Mouse (Mus musculus) hindbrain, embryonic 16.5 days (tissue): ENCODE data around the gene Gpr173. TPM values are rescaled to one million over a fixed set of nuclear protein-coding genes. Genes with fewer than 3 reads are reported as not detected.

Experiments used
- ATAC-seq: fragments of 200-750 bp; cut with Nextera tagmentation; 2 replicates; pipeline ENCODE4 v1.8.0; 2017; ENCODE audit warnings: moderate TSS enrichment, moderate library complexity
- H3K27ac ChIP-seq: fragments of 300-500 bp; sonication (generic); 2 replicates; pipeline ENCODE4 v1.5.1; 2014; ENCODE audit warnings: low read depth, mild to moderate bottlenecking, control low read depth, low read length, moderate library complexity
- H3K27me3 ChIP-seq: fragments of 300-500 bp; sonication (generic); replicated peaks from 2 replicates; pipeline ENCODE4 v1.6.1; 2014; ENCODE audit warnings: low read length; ENCODE audit not compliant: control insufficient read depth, insufficient read depth
- H3K36me3 ChIP-seq: fragments of 300-500 bp; sonication (generic); 2 replicates; pipeline ENCODE4 v1.6.1; 2014; ENCODE audit warnings: mild to moderate bottlenecking, low read length, moderate library complexity, mixed read lengths; ENCODE audit not compliant: control insufficient read depth, insufficient read depth
- H3K4me1 ChIP-seq: fragments of 300-500 bp; sonication (generic); 2 replicates; pipeline ENCODE4 v1.6.1; 2014; ENCODE audit warnings: low read depth, low read length; ENCODE audit not compliant: control insufficient read depth, insufficient read depth
- H3K4me2 ChIP-seq: fragments of 300-500 bp; sonication (generic); 2 replicates; pipeline ENCODE4 v1.6.1; 2014; ENCODE audit warnings: mild to moderate bottlenecking, low read length, control low read depth, moderate library complexity
- H3K4me3 ChIP-seq: fragments of 300-500 bp; sonication (generic); 2 replicates; pipeline ENCODE4 v1.5.1; 2014; ENCODE audit warnings: mild to moderate bottlenecking, low read length, control low read depth, moderate library complexity
- H3K9ac ChIP-seq: fragments of 300-500 bp; sonication (generic); 2 replicates; pipeline ENCODE4 v1.6.1; 2014; ENCODE audit warnings: low read depth, mild to moderate bottlenecking, control low read depth, low read length, moderate library complexity
- H3K9me3 ChIP-seq: fragments of 300-500 bp; sonication (generic); 2 replicates; pipeline ENCODE4 v1.6.1; 2014; ENCODE audit warnings: mild to moderate bottlenecking, low read length, moderate library complexity; ENCODE audit not compliant: control insufficient read depth
- WGBS: fragments of 180-500 bp; shearing (Covaris S2); extraction: QIAGEN DNeasy Blood & Tissue Kit; methylation state at CpG from one replicate; pipeline ENCODE4 v1.1.7; 2014; 5-methylcytosine and 5-hydroxymethylcytosine counted together
- polyA plus RNA-seq: library from polyadenylated mRNA; unstranded; fragments of >200 nt; fragmentation: Nextera tagmentation; extraction: Ambion mirVana; gene quantifications from 2 replicates; pipeline ENCODE4 v1.2.1, GENCODE M21; 2015

The Gpr173 gene
- 8.5 and 10.7 TPM in 2 replicates for polyA plus RNA-seq

DNA sequence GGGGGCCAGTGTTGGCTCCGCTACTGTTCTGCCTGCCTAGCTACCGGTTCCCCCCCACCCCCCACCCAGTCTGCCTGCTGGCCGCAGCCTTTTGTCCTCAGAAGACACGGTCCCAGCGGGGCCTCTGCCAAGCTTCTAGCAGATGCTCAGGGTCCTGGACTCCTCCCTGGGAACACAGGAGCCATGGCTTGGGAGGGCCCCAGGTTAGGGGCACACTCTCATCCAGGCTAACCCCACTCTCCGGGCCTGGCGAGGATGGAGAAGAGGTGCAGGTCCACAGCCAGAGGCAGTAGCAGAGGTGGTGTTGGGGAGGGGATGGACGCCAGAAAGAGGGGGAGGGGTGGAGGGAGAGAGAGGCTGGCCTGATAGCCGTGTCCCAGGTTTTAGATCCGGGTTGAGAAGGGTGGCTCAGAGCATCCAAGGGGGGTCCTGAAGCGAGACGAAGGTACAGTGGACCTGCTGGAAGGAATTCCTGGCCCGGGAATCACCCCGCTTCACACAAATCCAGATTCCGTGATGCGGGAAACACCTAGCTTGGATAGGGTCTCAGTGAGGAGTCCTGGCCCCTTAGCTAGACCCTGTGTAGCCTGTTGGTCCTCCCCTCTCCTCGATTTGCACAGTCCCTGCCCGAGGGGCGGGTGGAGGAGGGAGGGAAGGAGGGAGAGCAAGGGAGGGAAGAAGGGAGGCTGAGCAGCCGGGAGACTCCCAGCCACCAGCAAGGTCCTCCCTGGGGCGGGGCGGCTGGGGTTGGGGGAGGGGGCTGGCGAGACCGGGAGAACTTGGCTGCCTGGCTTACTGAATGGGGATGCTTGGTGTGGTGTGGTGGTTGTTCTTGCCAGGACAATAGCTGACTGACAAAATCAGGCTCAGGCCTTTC, at the start of gene Gpr173:
TSS of gene Gpr173 (minus strand) at position 308 of the 877 bp plus-strand sequence.
- ATAC-seq = peak; percentile 97
- Histone ChIP-seq H3K27me3 (peaks cover 4% of the 10 kb centered on the region; the same call in 1 of the 2 replicates), H3K9ac (peak within 1 kb of the TSS; percentile 71), H3K4me3 (peak within 1 kb of the TSS; percentile 53), H3K4me2 (peak within 1 kb of the TSS; percentile 48), H3K9me3 (no peaks in the 10 kb centered on the region), H3K27ac (peak within 1 kb of the TSS; percentile 86), H3K4me1 (peaks cover 5% of the 10 kb centered on the region; the same call in 1 of the 2 replicates), H3K36me3 (no peaks in the 10 kb centered on the region)
- 10% methylated on average over 21 of the region's 24 CpGs for WGBS

DNA sequence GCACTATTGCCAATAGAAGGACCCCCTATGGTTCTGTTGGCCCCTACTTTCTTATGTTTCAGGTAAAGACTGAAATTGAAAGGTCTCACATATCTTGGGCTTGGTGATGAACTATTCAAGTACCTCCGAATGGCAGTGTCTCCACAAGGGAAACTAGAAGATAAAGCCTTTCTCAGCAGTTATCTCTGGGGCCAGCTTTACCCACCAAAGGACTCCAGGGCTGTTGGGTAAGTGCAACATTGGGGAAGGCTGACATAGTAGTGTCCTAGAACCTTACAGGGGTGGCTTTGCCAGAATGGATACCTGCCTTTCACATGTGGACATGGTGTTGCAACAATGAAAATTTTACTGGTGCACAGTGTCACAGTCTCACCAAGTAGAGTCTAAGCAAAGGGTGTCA, 34.7 kb upstream of the Gpr173 start:
- Histone ChIP-seq H3K9ac (no peak overlapping the region), H3K36me3 (no peaks in the 10 kb centered on the region), H3K4me3 (no peak overlapping the region), H3K27me3 (peaks cover 11% of the 10 kb centered on the region), H3K9me3 (no peaks in the 10 kb centered on the region), H3K4me1 (no peaks in the 10 kb centered on the region), H3K4me2 (no peak overlapping the region), H3K27ac (no peak overlapping the region)
- 95% methylated on average over 1 of the region's 1 CpGs for WGBS
- no peak for ATAC-seq

DNA sequence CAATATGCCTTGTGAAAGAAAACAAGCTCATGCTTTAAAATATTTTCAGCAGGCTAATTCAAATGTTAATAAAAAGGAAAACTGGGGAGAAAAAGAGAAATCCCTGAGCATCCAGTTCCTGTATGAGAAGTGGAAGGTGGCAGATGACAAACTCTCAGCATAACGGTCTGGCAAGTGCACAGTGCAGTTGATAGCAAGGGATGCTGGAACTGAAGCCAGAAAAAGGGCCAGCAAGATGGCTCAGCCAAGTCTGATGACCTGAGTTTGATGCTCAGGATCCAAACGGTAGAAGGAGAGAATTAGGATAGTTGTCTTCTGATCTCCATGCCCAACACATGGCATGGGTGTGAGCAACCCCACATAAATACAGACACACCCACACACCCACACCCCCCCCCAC, 31.6 kb upstream of the Gpr173 start:
- H3K36me3 ChIP-seq = no peaks in the 10 kb centered on the region
- no peak overlapping the region for H3K4me2 ChIP-seq
- no peaks in the 10 kb centered on the region for H3K4me1 ChIP-seq
- no peaks in the 10 kb centered on the region for H3K9me3 ChIP-seq
- H3K4me3 ChIP-seq = no peak overlapping the region
- WGBS = 78% methylated on average over 2 of the region's 2 CpGs
- H3K27ac ChIP-seq = no peak overlapping the region
- no peak for ATAC-seq
- peaks cover 13% of the 10 kb centered on the region for H3K27me3 ChIP-seq
- H3K9ac ChIP-seq = no peak overlapping the region

DNA sequence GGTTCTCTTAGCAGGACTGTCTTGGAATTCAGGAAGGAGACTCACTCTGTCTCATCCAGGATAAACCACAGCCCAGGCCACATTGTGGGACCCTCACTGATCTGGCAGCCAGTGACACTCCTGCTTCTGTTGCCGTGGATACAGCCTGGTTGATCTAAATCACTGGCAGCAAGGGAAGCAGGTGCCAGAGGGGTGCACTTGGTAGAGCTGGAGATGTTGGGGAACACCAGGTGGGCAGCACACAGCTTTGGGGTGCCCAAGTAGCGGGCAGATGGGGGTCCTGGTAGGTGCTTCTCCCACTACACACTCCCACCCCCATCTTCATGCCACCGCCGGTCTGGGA, 479 bp downstream of the Gpr173 start:
- Histone ChIP-seq H3K27ac (peak overlapping the region; percentile 86), H3K4me2 (peak overlapping the region; percentile 48), H3K27me3 (peaks cover 4% of the 10 kb centered on the region; the same call in 1 of the 2 replicates), H3K4me3 (peak overlapping the region; percentile 53), H3K9me3 (no peaks in the 10 kb centered on the region), H3K9ac (peak overlapping the region; percentile 71), H3K4me1 (peaks cover 5% of the 10 kb centered on the region; the same call in 1 of the 2 replicates), H3K36me3 (no peaks in the 10 kb centered on the region)
- ATAC-seq = peak; percentile 44
- 20% methylated on average over 3 of the region's 4 CpGs for WGBS

DNA sequence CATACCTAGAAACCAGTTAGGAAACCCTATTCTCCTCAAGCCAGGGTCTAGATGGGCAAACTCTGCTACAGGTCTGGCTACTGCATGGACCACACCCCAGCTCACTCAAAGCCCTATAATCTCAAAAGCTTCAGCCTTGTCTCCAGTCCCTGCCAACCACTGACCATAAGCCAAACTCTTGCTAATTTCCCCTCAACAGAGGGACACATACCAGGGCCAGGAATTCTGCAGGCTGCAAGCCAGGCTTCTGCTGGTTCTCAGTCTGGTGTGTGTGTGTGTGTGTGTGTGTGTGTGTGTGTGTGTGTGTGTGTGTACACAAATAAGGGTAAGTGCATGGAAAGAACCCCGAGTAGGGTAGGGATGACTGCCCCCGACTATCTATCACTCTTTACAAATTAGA, 2.1 kb downstream of the Gpr173 start:
- Histone ChIP-seq H3K4me1 (peaks cover 5% of the 10 kb centered on the region; the same call in 1 of the 2 replicates), H3K4me3 (peak overlapping the region; percentile 24), H3K27ac (no peak overlapping the region), H3K36me3 (no peaks in the 10 kb centered on the region), H3K4me2 (peak overlapping the region; percentile 48), H3K9ac (no peak overlapping the region), H3K27me3 (peaks cover 4% of the 10 kb centered on the region; the same call in 1 of the 2 replicates), H3K9me3 (no peaks in the 10 kb centered on the region)
- no peak for ATAC-seq
- 57% methylated on average over 1 of the region's 2 CpGs for WGBS

DNA sequence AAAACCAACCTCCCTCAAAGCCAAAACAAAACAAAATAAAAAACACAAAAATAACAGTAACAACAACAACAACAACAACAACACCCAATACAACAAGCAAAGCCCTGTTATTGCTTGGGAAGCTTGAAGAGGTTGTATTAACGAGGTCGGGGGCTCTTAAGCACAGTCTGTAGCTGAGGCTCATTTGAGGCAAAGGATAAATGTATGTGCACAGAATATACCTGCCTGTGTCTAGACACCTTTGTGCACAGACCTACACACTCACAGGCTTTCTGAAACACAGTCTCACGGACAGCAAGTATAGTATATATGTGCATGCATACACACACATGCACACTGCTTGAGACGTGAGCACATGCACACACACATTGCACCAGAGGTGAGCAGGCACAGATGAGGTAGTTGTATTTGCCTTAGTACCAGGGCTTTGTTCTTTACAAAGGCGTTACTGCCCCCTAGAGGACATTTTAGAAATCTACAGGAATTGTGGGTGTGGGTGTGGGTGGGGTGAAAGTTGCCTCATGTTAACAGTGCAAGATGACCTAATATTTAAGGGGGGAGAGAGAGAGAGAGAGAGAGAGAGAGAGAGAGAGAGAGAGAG, 15.9 kb downstream of the Gpr173 start:
- H3K4me2 ChIP-seq = no peak overlapping the region
- H3K27me3 ChIP-seq = 0 out of 2 replicates have a peak, but pooled peaks cover 5% of the 10 kb centered on the region
- no peak overlapping the region for H3K4me3 ChIP-seq
- ATAC-seq = peak; percentile 83
- H3K9me3 ChIP-seq = no peaks in the 10 kb centered on the region
- no peak overlapping the region for H3K27ac ChIP-seq
- H3K9ac ChIP-seq = no peak overlapping the region
- no peaks in the 10 kb centered on the region for H3K4me1 ChIP-seq
- WGBS = 20% methylated on average over 5 of the region's 5 CpGs
- no peaks in the 10 kb centered on the region for H3K36me3 ChIP-seq

DNA sequence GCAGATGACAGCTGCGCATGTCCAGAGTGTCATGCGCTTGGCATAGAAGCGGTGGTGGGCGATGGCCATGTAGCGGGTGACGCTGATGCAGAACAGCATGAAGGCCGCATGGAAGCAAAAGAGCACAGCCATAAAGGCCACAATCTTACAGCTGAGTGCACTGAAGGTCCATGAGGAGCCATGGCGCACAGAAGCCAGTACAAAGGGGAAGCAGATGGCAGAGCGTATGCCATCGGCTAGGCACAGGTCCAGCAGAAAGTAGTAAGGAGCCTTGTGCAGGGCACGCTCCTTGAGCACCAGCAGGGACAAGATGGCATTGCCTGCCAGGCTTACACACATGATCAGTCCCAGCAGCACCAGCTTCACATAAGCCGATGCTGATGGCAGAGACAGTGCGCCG, 21.5 kb downstream of the Gpr173 start:
- H3K4me1 ChIP-seq = no peaks in the 10 kb centered on the region
- H3K4me3 ChIP-seq = no peak overlapping the region
- H3K27ac ChIP-seq = no peak overlapping the region
- 86% methylated on average over 14 of the region's 14 CpGs for WGBS
- H3K36me3 ChIP-seq = no peaks in the 10 kb centered on the region
- peaks cover 28% of the 10 kb centered on the region for H3K27me3 ChIP-seq
- no peak overlapping the region for H3K4me2 ChIP-seq
- H3K9me3 ChIP-seq = no peaks in the 10 kb centered on the region
- ATAC-seq = no peak
- H3K9ac ChIP-seq = no peak overlapping the region

DNA sequence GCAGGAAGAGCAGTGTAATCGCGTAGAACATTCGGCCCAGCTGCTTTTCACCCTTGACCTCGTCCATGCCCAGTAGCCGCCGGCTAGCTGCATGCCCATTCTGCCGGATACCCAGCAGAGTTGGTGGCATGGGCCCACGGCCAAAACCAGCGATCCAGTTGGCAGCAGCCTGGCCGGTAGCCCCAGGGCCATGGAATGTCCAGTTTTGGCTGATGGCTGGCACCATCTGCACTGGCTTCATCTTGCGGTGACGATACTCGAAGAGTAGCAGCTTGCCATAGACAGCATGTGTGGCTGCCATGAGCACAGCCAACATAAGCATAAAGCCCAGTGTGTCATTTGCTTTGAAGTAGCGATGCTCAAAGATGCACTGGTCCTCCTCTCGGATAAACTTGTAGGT, 21.9 kb downstream of the Gpr173 start:
- Histone ChIP-seq H3K27ac (peak overlapping the region; percentile 17; the same call in 1 of the 2 replicates), H3K4me2 (no peak overlapping the region), H3K36me3 (no peaks in the 10 kb centered on the region), H3K9me3 (no peaks in the 10 kb centered on the region), H3K4me1 (no peaks in the 10 kb centered on the region), H3K27me3 (peaks cover 28% of the 10 kb centered on the region), H3K4me3 (no peak overlapping the region), H3K9ac (no peak overlapping the region)
- ATAC-seq = no peak
- 89% methylated on average over 15 of the region's 15 CpGs for WGBS

DNA sequence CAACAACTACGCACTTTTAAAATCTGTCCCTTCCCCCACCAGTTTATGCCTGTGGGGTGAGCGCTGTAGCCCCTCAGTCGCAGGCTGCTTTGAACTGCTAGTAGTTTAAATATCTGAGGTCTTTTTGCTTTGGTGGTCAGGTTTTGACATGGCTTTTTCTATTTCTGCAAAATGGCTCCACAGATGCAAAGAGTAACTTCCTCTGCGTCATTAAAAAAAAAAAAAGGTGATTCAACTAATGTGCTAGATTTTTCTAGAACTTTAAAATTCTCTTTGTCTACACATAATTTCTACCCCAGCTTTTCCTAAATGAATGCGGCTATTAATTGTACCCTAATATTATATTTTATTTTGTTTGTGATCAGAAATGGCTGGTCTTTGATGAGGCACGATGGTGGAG, 25.6 kb downstream of the Gpr173 start:
- peaks cover 29% of the 10 kb centered on the region for H3K27me3 ChIP-seq
- H3K27ac ChIP-seq = peak overlapping the region; percentile 90
- H3K4me2 ChIP-seq = peak overlapping the region; percentile 71
- H3K9me3 ChIP-seq = no peaks in the 10 kb centered on the region
- H3K4me1 ChIP-seq = peaks cover 6% of the 10 kb centered on the region
- no peak for ATAC-seq
- 26% methylated on average over 6 of the region's 6 CpGs for WGBS
- H3K9ac ChIP-seq = peak overlapping the region; percentile 33
- H3K36me3 ChIP-seq = 0 out of 2 replicates have a peak, but pooled peaks cover 3% of the 10 kb centered on the region
- H3K4me3 ChIP-seq = peak overlapping the region; percentile 59
